Mouse (Mus musculus) right cerebral cortex, postnatal 36 days (tissue): ENCODE results near the gene Prr12.
"Not testable (repeated sequence)": the region's sequence is repeated elsewhere in the genome, so short reads cannot be mapped to it uniquely, and the experiment has no call there.

ENCODE experiments used
- DNase-seq, 2 experiments: peaks; one replicate each; pipeline ENCODE4 v3.0.0; 2022; ENCODE audit warnings: low spot score in 2 of 2, mixed read lengths in 1 of 2

Prr12 gene

DNA sequence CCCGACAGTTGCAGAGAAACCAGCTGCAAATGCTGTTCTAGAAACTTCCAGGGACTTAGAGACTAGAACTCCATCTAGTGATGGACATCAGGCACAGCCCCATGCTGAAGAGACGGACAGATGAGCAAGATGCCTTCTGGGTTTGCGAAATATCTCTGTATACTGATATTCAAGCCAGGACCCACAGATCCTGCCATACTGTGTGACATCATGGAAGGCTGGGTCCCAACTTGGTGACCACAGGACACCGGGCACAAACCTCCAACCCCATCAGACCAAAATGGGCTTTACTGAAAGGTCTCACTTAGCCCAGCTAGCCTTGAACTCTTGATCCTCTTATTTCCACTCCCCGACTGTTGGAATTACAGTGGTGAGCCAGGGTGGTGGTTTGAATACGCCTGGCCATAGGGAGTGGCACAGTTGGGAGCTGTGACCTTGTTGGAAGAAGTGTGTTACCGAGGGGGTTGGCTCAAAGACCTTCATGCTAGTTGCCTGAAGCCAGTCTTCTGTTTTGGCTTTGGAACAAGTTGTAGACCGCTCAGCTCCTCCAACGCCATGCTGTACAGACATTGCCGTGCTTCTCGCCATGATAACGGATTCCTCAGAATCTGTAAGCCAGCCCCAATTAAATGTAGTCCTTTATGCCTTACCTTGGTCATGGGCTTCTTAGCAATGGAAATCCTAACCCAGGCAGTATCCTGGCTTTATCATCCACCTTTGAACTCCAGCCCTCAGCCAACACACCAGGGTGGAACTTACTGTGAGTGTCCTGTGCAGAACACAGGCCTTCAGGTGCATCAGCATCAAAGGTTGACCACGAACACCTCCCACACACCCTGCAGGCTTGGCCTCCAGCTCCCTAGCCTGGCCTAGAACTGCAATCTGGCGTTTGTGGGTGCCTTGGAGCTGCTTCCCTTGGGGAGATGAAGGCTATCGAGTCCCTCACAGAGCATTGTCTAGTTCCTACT, 28.1 kb downstream of the Prr12 start:
- no peak for DNase-seq

DNA sequence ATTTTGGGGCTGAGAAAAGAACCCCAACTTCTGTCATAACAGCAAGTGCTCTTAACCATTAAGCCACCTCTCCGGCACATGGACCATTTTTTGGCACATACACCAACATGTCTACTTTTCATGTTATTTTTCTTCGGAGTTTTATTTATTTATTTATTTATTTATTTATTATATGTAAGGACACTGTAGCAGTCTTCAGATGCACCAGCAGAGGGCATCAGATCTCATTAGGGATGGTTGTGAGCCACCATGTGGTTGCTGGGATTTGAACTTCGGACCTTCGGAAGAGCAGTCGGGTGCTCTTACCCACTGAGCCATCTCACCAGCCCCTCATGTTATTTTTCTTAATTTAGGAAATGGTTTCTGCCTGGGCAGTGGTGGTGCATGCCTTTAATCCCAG, 29.0 kb downstream of the Prr12 start:
- DNase-seq = not testable (repeated sequence)

DNA sequence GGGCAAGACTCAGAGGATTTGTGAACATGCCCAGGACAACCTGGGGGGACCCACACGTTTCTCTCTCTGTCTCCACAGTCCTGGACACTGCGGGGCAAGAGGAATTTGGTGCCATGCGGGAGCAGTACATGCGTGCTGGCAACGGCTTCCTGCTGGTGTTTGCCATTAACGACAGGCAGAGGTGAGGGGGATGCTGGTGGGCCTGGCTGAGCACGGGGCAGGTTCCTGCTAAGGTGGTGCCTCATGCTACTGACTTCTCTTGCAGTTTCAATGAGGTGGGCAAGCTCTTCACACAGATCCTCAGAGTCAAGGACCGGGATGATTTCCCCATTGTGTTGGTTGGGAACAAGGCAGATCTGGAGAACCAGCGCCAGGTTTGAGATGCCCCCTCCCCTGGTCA, 32.5 kb downstream of the Prr12 start:
- no peak for DNase-seq

DNA sequence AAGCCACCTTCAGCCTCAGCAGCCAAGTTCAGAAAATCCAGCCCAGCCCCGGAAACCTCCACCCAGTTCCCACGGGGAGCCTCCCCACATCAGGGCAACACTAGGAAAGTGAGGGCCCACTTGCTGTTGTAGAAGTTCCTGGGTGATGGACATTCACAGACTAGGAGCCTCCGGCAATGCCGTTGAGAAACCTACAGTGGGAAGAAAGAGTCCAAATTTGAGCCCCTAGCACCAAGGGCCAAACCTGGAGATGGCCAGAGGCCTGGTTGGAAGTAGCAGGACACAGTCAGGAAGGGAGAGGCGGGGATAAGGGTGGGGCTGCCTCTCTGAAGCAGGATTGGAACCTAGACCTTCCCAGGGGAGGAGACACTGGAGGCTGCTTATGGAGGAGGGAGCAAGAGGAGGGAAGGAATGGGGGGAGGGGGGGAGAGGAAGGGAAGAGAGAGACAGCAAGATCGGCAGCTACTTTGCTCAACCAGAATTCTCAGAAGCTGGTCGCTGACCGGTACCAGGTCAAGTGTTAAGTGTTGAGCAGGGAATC, 33.6 kb downstream of the Prr12 start:
- no peak for DNase-seq

DNA sequence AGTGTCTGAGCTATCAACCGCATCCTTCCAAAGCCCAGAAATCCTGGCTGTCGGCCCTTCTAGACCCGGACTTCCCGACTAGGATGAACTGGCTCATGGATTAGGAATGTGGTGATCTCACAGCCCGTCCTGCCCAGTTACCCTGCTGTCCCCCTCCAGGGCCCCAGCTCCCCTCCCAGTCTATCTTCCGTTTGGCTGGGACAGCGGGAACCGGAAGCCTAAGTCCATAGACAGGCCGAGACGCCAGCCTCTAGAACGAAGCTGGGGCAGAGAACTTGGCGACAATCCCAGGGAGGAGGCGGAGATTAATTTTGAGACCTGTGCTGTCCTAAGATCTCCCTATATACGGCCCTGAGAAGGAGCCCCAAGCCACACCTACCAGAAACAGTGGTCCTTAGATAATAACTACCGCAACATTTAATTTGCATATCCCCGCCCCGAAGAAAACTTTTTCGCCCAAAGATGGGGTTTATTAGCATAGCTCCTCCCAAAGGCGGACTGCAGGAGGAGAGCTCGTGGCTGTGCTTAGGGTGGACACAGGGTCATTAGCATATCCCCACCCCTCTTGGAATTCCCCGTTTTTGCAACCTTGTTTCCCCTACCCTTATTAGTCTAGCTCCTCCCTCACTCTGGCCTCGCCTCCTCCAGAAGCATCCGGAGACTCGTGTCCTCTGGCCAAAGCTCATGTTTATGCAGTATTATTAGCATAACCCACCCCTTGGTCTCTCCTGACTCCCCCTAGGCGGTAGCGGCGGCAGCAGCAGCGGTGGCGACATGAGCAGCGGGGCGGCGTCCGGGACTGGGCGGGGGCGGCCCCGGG, 35.2 kb downstream of the Prr12 start, which contains the start of gene Rras:
TSS of gene Rras (plus strand) at position 720 of the 820 bp plus-strand sequence.
- peak; percentile 78 to 92 for DNase-seq

DNA sequence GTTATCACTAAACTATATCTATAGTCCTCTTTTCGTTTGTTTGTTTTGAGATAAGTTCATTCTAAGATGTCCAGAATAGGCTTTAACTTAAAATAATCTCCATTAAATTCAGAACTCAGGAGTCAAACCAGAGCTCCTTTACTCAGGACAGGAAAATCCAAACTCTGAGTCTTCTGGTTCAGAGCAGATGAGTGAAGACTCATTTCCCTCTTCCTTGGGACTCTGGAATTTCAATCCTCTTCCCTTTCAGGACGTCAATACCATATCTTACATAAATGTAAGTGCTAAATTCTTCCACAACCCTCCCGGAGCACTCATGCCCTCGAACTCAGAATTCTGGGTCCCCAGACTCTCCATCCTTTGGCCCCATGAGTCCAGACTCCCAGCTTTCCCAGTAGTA, 35.9 kb downstream of the Prr12 start:
- DNase-seq = no peak

DNA sequence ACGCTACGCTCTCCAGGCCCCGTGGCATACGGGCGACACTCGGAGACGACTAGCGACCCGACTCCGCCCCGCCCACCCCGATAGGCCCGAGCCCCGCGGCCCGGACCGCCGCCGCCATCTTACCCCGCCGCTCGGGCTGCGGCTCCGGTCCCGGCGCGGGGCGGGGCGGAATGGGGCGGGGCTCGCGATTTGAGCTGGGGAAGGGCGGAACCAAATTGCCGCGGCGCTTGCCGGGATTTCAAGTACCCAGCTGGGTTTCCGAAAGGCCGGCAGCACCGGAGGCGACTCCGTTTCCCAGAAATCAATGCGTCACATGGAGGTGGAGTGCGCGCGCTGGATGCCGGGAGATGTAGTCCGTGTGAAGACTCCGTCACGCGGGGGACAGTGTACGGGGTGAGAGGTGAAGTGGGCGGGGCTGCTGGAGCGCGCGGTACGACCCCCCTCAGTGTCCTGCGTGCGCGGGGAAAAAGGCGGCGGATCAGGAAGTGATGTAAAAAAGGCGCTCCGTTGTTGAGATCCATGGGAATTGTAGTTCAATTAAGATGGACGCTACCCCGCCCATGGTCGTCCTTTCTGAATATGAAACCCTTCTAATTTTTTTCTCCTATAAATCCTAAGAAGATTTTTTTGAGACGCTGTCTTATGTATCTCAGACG, 36.6 kb downstream of the Prr12 start, which contains the start of gene Scaf1:
TSS of gene Scaf1 (minus strand) at position 407 of the 656 bp plus-strand sequence.
- peak; percentile 100 for DNase-seq

DNA sequence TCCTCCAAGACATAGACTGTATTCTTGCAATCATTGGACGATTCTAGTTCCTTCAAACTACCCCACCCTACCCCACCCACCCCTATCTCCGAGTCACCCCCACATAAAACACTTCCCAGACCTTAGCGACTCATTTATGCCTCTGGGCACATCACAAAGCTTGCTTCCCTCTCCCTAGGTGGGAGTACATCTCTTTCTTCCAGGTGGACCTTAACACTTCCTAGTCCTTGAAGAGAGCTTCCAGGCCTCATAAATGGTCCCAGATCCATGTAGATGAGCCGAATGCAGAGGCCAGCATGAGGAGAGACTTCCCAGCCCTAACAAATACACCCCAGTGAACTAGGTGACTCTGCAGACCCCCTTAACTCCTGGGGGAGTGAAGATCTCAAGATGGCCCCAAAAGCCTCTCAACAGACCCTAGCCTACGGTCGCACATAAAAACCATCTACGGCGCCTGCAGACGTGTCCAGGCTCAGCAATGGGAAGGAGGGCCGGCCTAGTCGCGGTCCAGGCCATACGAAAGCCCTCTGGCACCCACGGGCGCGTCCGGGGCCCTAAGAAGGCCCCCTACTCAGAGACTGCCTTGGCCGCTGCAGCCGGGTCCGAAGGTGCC, 37.2 kb downstream of the Prr12 start:
- no peak for DNase-seq

DNA sequence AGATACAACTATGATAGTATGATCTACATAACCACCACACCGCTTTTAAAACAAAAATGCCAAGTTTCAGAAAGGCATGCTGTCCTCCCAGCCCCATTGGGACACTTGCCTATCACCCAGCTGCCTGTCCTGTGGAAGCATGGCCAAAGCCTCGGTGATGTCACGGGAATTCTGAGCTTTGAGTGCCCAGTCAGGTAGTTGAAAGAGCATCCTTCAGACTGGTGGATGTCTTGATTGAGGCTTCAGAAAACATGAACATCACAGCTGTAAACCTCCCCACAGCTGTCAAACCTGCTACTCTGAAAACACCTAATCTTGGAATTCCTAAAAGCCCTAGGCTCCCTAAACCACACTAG, 38.6 kb downstream of the Prr12 start:
- DNase-seq = no peak

DNA sequence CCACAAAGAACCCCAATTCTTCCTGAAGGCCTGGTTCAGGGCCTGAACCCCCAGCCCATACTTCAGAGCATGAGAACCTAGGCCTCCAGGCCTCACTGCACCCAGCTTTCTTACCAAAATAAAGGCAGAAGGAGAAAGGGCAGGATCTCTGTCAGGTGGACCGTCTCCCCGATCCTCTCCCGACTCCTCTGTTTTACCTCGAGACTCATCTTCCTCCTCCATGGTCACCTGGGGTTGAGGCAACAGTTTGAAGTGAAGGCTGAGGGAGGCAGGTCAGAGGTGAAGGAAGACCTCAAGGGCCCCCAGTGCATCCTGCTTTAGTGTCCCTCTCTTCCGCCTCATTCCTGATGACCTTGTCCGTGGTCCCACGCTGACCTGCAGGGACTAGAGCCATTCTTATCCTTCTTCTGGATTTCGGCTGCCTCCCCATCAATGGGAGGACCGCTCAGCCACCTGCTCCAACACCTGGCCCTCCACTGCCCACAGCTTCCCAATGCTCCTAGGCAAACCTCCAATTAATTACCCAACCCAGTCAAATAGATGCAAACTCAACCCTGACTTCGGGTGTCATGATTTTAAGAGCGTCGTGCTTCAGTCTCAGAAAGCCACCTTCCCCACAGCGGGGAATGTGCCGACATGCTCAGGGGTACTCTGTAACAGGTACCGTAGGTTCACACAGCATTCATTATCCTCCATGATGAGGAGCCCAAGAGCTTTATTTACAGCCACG, 39.1 kb downstream of the Prr12 start:
- DNase-seq = no peak

DNA sequence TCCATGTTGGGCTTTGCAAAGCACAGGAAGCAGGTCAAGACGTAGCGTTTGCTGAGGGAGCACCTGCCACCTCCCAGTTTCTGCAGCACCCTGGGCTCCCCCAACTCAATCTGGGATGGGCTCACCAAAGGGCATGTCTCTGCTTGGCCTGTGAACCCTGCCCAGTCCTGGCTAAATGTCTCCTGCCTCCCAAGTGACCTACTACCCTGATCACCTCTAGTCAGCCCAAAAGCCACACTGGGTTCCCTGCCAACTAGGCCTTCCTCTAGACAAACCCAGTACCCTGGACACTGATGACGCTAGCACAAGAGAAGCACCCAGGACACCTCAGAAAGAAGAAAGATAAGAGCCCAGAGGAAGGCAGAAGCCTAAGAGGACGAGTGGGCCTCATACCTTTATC, 39.9 kb downstream of the Prr12 start:
- no peak for DNase-seq

DNA sequence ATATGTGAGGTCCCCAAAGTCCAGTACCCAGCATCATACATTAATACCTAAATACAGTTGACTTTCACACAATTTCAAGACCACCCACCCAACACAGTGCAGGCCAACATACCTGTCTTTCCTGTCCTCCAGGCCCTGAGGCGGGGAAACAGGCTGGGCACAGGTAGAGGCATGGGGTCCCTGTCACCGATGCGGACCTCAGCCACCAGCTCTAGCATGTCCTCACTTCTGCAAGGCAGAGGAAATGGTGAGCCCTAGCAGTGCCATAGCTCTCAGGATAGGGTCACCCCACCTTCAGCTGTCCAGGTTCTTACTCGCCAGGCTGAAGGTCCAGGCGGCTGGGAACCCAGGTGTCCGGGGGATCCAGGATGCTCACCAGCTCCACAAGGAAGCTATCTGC, 40.7 kb downstream of the Prr12 start:
- no peak for DNase-seq

DNA sequence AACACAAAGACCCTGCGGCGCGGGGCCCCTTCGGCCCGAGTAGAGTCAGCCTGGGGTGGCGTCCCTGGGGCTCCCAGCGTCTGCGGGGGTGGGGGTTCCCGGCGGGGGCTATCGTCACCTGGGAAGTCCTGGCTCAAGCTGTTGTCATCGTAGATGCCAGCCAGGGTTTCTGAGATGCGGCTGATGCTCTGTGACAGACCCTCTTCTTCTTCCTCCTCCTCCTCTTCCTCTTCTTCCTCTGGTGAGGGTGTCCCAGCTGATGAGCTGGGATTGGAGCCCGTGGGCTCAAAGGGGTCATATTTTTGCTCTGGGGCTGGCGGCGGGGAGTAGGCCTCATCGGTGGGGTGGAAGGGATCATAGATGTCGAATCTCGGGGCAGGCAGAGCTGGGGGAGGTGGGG, 44.3 kb downstream of the Prr12 start:
- no peak for DNase-seq

DNA sequence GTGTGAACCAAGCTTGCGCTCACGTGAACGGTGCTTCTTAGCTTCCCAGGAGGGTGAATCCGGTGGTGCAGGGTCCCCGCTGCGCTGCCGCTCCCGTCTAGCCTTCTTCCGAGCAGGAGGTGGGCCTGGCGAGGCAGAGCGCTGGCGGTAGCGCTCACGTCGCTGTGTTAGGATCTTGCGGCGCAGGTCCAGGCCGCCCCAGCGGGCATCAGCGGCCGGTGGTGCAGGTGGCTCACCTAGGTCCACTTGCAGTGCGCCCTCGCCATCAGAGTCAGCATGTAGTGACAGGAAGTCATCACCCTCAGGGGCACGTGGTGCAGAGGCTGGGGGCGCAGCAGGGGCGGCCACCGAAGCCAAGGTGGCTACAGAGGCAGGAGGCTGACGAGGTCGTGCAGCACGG, 44.8 kb downstream of the Prr12 start:
- DNase-seq = no peak

DNA sequence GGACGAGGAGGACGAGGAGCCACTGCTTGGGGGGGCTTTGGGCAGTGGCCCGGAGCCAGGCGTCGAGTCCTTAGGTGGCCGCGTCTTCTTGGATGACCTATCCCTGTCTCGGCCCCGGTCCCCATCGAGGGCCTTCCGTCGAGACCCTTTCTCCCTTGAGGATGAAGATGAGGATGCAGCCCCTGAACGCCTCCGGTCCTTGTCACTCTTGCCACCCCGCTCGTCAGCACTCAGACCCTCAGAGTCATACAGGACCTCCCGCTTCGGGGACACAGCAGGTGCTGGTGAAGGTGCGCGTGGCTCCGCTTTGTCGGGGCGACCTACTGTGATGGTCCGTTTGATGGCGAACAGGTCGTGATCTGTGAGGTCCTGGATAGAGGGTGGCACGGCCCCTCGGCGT, 45.5 kb downstream of the Prr12 start:
- DNase-seq = no peak

DNA sequence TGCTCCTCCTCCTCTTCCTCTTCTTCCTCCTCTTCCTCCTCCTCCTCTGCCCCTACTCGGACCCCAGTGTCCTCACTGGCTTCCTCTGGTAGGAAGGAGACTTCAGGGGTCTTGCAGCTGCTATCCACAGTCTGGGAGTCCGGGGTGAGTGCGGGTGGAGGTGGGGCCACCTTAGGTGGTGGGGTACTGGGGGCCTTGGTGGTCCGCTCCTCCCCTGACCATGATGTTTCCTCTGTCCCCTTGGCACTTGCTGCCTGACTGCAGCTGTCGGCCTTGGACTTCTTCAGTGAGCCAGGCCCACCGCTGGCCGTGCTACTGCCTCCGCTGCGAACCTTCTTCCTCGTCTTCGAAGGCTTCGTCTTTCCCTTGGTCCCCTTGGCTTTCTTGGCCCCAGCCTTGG, 46.2 kb downstream of the Prr12 start:
- DNase-seq = no peak

DNA sequence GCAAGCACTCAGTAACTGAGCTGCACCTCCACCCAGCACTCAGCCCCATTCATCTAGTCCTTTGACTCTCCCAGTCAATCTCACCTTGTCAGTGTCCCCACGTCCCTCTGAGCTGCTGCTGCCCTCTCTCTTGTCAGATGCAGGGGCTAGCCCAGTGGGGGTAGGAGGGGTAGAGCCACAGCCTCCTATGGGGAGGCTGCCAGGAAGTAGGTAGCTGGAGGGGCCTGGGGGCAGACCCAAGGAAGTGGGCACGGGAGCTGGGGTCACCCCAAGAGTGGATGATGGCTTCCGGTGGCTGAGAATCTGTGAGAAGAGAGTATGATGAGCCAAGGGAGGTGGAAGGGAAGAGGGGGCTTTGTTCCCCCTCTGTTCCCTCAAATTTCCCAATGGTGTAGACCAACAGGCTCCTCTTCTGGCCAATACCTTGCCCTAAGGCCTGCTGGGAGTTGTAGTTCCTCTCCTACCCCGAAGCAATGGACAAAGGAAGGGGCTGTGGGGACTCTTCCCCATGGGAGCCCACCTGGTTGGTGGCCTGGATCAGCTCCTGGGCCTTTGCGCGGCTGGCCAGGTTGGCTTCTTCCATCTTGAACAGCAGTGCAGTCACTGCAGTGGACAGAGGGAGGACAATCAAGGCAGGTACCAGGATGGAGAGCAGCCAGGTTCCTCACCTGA, 47.2 kb downstream of the Prr12 start:
- DNase-seq = no peak

DNA sequence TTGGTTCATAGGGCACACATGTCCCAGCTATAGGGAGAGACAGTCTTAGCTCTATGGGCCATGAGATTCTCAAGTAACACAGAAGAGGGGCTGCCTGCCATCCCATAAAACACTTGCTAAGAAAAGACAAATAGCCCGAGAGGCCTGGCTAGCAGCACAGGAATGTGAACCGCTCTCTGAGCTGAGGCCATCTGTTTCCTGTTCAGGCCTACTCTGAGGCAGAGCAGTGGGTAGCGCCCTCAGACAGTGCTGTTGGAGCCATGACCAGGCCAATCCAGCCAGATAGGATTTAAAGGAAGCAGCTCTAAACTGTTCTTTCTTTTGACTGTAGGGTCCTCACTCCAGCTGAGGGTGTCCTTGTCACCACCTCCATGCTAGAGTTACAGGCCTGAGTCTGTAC, 48.1 kb downstream of the Prr12 start:
- DNase-seq = no peak

DNA sequence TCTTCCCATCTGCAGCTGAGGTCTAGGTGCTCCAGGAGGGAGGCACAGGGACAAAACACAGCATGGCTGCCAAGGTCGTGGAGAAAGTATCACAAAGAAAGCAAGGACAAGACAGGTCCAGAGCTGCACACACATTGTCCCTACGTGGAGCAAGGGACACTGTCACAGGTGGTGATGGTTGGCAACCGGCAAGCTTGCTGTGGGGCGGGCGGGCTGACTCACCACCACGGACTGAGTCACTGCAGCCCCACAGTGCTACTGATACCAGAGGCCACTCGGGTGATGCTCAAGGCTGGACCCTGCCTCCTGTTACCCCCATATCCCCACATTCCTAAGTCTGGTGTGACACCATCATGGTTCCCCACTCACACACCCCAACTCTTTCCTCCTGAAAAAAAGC, 50.2 kb downstream of the Prr12 start:
- no peak for DNase-seq

DNA sequence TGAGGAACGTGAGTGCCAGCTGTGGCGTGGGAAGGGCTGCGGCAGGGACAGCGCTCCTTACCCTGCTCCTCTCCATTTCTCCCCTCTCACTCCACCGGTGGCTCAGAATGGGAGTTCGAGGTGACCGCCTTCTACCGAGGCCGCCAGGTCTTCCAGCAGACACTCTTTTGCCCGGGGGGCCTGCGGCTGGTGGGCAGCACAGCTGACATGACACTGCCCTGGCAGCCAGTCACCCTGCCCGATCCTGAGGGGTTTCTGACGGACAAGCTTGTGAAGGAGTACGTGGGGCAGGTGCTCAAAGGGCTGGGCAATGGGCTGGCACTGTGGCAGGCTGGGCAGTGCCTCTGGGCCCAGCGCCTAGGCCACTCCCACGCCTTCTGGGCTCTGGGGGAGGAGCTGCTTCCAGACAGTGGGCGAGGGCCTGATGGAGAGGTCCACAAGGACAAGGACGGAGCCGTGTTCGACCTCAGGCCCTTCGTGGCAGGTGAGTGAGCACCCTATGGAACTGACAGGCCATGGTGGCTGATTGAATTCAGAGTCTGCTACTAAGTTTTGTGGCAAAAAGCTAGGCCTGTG, 52.1 kb downstream of the Prr12 start:
- DNase-seq = no peak
